Mouse (Mus musculus) spleen, adult 12 weeks (tissue): ENCODE data around the gene C030005K15Rik.
"Not testable (repeated sequence)": the region's sequence is repeated elsewhere in the genome, so short reads cannot be mapped to it uniquely, and the experiment has no call there.

ENCODE experiments used
- DNase-seq: peaks from one replicate; pipeline ENCODE4 v3.0.0; 2022; ENCODE audit warnings: low spot score

Gene C030005K15Rik

DNA sequence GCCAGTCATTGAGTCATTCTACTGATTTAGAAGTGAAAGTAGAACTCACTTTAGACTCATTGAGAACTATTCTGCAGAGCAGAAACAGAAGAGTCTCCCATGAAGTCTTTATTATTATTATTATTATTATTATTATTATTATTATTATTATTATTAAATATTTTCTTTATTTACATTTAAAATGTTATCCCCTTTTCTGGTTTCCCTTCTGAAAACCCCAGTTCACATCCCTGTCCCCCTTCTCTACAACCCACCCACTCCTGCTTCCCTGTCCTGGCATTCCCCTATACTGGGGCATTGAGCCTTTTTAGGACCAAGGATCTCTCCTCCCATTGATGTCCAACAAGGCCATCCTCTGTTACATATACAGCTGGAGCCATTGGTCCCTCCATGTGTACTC lies at the start of gene C030005K15Rik:
Gene C030005K15Rik, minus strand, starts transcription at position 101 of the 400 bp plus-strand sequence.
- DNase-seq, result not testable (repeated sequence)

- no peak for DNase-seq
Observed at GRCm38 (mm10) chr10:97768171-97768749, 41.7 kb upstream of the C030005K15Rik start.

- DNase-seq, result no peak
Observed at GRCm38 (mm10) chr10:97753821-97754220, 27.3 kb upstream of the C030005K15Rik start.

DNA sequence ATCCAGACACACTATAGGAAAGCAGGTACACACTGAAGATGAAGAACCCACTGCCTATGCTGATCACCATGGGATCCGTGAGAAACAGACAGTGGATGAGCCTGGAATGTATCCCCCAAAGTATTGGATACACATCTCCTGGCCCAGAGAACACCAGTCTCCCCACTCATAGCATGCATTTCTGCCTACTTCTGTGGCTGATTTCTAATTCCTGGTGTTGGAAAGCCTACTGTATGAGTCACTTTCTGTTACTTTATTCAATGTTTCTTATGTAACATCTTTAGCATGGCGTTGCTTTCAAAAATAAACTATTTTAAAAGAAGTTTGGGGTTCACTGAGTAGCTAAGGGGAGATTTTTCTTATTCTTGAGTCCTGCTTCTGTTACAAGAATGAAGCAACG lies 20.7 kb upstream of the C030005K15Rik start:
- DNase-seq, result no peak

GRCm38 (mm10) chr10:97725929-97726328 lies 626 bp downstream of the C030005K15Rik start:
- no peak for DNase-seq

- no peak for DNase-seq
Observed at GRCm38 (mm10) chr10:97722709-97723108, 3.8 kb downstream of the C030005K15Rik start.

DNA sequence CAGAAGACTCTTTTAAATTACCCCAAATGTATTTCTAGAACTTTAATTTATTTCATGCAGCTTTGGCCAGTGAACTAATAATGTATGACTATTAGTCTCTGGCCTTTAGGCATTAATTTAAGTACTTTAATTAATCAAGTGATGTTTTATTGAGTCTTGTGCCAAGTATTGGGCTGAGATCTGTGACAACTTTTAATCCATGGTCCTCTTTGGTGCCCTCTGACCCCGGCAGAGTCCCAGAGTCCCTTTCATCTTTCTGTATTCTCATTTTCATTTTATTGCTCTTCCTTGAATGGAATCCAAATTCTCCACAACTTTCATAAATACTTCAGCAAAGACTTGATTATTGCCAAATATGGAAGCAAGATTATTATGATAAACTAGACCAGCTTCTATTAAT lies 5.9 kb downstream of the C030005K15Rik start:
- DNase-seq, result no peak

DNA sequence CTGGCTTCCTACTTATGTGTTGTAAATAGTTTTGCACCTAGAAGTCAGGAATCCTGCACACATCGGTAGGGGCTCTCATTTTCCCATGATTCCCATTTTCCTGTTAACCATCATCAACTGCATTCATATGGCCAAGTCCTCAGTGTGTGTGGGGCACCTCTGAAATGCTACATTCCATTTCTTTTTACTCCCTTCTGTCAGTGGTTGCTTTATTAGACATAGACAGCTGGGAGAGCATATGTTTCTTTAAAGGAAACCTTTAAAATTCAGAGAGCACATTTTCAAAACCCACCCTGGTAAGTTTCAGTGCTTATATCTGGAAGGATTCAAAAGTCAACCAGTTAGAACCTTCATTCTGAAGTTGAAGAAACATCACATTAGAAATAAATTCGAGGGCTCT lies 8.5 kb downstream of the C030005K15Rik start:
- DNase-seq, result no peak

- DNase-seq, result no peak
Observed at GRCm38 (mm10) chr10:97717233-97717632, 9.3 kb downstream of the C030005K15Rik start.

- no peak for DNase-seq
Observed at GRCm38 (mm10) chr10:97715289-97715906, 11.2 kb downstream of the C030005K15Rik start.

DNA sequence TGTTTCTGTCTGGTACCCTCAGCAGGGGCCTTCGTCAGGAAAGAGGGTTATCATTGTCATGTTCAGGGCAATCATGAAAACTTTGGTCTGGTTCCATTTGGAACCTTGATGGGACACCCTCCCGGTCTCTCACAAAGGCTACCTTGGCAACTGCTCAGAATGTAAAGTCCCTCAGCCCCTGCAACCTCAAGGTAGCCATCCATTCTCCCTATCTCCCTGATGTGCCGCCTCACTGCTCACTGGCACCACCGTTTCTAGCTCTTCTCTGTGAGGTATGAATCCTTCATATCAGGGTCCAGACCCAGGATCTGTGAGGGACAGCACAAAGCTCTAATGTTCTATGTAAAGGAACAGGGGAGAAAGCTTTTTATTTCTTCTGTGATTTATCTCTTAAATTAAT lies 12.0 kb downstream of the C030005K15Rik start:
- no peak for DNase-seq

GRCm38 (mm10) chr10:97712687-97713086 lies 13.9 kb downstream of the C030005K15Rik start:
- no peak for DNase-seq

DNA sequence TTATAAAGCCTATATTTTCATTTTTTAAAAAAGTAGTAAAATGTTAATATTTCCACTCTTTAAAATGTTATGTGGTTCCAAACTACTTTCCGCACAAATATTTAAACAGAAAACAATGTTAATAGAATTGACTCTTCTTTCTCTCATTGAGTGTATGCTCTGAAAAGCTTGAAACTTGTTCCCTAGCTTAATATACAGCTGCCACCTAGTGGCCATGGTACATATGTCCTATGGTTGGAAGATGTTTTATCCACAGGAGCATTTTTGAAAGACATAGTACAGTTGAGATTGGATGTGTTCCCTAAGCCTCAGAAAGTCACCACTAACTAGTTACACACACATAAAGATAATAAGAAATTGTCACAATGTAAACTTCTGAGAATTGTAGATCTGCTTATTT lies 22.0 kb downstream of the C030005K15Rik start:
- DNase-seq, result no peak

- no peak for DNase-seq
Observed at GRCm38 (mm10) chr10:97702321-97702720, 24.2 kb downstream of the C030005K15Rik start.

DNA sequence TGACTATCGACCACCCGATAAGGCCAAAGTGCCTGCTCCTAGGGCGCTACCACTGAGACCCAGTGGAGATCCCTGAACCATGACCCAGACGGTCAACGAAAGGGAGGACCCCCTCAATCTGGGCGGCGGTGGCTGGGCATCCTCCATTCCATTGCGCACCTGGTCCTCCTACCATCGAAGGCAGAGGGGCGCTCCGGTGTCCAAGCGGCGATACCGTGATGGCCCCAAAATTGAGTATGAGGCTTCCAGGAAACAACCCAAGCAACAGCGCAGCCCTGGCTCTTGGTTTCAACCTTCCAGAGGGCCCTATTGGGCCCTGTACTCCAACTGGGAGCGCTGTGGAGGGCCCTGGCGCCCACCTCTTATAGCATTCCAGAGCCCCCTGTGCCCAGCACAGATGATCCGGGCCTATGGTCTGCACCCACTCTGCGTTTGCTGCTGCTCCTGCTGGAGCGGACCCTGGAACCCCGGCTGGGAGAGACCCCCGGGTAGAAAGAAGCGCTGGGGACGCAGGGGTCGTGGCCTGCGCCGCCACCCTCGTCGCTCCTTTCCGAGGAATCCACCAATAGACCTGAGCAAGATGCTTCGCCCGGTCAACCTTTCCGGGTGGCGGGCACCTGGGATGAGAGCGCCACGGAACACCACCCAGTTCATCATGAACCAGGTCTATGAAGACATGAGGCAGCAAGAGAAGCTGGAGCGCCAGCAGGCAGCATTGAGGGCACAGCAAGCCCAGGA lies 33.0 kb downstream of the C030005K15Rik start:
- DNase-seq, result no peak

DNA sequence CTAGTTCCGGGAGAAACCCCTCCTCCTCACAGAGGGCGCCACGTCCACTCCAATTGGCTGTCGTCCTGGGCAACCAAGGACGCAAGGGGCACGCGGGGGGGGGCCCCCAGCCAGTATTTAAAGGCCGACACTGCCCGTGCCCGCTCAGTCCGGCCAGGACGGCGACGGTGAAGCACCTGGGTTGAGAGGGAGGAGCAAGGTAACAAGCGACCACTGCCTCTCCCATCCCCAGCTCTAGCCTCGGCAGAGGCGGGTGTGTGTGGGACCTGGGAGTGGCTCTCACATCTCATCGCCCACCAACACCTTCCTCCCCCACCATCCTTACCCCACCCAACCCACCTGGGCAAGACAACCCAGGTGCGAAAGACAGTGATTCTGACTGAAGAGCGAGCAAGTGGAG lies 33.6 kb downstream of the C030005K15Rik start, which contains the start of gene Ccer1:
Gene Ccer1, plus strand, starts transcription at position 147 of the 400 bp plus-strand sequence.
- DNase-seq, result no peak

- DNase-seq, result no peak
Observed at GRCm38 (mm10) chr10:97689425-97689824, 37.1 kb downstream of the C030005K15Rik start.

- DNase-seq, result no peak
Observed at GRCm38 (mm10) chr10:97687198-97687597, 39.4 kb downstream of the C030005K15Rik start.

GRCm38 (mm10) chr10:97682981-97683380 lies 43.6 kb downstream of the C030005K15Rik start:
- DNase-seq, result no peak
